Mouse (Mus musculus) regulatory T cell (primary cell): ENCODE data around the gene Sec11a.
"Not testable (repeated sequence)": the region's sequence is repeated elsewhere in the genome, so short reads cannot be mapped to it uniquely, and the experiment has no call there.

Source experiments
- in situ Hi-C: fragments of 300-600 bp; cut with MboI, MseI; formaldehyde crosslinking; loops from one replicate; pipeline ENCODE4 v1.15.1; 2025; ENCODE audit warnings: high pct_unique_total_duplicates

The Sec11a gene

GRCm38 (mm10) chr7:80956891-80957290 lies 9.3 kb upstream of the Sec11a start:
- in situ Hi-C loops: no loop called here

- in situ Hi-C loops: no loop called here
Measured at GRCm38 (mm10) chr7:80954251-80954650, 6.7 kb upstream of the Sec11a start.

GRCm38 (mm10) chr7:80952140-80952539 lies 4.6 kb upstream of the Sec11a start:
- in situ Hi-C loops: no loop called here

- in situ Hi-C loops: no loop called here
Measured at GRCm38 (mm10) chr7:80951461-80951860, 3.9 kb upstream of the Sec11a start.

GRCm38 (mm10) chr7:80939808-80940207 lies 7.8 kb downstream of the Sec11a start:
- in situ Hi-C loops: no loop called here

- in situ Hi-C loops: not testable (repeated sequence)
Measured at GRCm38 (mm10) chr7:80937304-80937666, 10.3 kb downstream of the Sec11a start.

GRCm38 (mm10) chr7:80936617-80937303 lies 10.8 kb downstream of the Sec11a start:
- in situ Hi-C loops: not testable (repeated sequence)

GRCm38 (mm10) chr7:80935834-80936233 lies 11.7 kb downstream of the Sec11a start:
- in situ Hi-C loops: no loop called here

GRCm38 (mm10) chr7:80932777-80933176 lies 14.8 kb downstream of the Sec11a start:
- in situ Hi-C loops: no loop called here

- in situ Hi-C loops: no loop called here
Measured at GRCm38 (mm10) chr7:80931618-80932207, 15.9 kb downstream of the Sec11a start.

- in situ Hi-C loops: no loop called here
Measured at GRCm38 (mm10) chr7:80923165-80923564, 24.4 kb downstream of the Sec11a start.

DNA sequence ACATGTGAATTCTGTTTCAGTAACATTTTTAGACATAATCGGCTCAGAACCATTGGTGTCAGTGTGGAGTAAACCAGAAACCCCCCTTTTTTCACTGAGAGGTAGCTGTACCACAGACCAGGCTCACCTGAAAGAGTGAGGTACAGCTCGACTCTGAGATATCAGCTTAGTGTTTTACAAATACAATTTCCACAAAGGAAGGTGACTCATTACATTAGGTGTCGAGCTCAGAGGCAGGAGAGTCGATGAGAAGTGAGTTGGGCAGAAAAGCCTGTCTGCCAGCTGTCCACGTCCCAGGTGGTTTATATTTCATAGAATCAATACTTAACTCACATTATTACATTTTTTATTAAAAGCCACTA lies 28.0 kb downstream of the Sec11a start:
- in situ Hi-C loops: no loop called here

- in situ Hi-C loops: no loop called here
Measured at GRCm38 (mm10) chr7:80918982-80919646, 28.5 kb downstream of the Sec11a start.

GRCm38 (mm10) chr7:80917916-80918465 lies 29.6 kb downstream of the Sec11a start:
- in situ Hi-C loops: no loop called here

- in situ Hi-C loops: no loop called here
Measured at GRCm38 (mm10) chr7:80912496-80912895, 35.1 kb downstream of the Sec11a start.

DNA sequence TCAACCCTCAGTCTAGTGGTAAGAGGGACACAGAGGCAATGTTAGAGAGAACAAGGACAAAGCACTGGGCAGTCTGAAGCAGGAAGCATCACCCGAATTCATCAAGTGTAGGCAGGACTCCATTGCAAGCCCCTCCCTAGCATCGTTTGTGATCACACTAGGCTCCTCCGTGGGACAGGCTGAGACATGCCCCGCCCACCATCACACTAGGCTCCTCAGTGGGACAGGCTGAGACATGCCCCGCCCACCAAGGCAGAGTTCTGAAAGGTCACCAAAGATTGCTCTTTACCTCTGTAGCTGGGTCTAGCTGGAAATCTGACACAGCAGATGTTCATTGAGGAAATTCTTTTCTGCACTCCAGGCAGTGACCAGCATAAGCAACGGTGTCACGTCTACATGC lies 36.5 kb downstream of the Sec11a start:
- in situ Hi-C loops: no loop called here

- in situ Hi-C loops: no loop called here
Measured at GRCm38 (mm10) chr7:80904921-80905515, 42.6 kb downstream of the Sec11a start, which contains the start of gene Nmb. Nmb (minus strand) TSS chr7:80905076.

- in situ Hi-C loops: no loop called here
Measured at GRCm38 (mm10) chr7:80903625-80904422, 43.8 kb downstream of the Sec11a start.

DNA sequence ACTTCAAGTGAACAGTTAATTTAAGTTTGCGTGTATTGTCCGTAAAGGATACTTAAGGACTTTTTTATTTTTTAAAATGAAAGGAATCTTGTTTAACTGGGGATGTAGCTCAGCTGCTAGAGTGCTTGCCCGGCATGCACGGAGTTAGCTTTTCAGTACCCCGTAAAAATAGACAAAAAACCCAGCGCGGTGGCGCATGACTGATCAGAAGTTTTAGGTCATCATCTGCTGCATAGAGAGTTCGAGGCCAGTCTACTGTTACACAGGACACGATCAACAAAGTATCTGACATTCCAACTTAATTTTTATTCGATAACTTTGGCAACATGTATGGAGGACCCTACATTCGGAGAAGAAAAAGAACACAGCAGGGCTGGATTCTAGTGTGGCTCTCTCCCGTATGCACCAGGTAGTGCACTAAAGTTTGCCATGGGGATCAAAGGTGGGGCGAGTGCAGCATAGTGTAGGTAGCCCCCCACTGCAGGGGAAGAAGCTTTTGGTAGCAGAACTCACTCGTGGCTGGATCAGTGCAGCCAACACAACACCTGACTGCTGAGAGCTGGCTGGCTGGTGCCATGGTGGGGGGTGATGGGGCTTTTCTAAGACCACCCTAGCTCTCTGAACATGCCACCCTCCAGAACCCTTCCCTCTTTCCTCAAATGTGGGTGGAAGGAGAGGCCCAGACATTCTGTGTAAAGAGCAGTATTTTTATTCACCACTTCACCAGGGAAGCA lies 45.9 kb downstream of the Sec11a start:
- in situ Hi-C loops: no loop called here

- in situ Hi-C loops: no loop called here
Measured at GRCm38 (mm10) chr7:80900944-80901501, 46.6 kb downstream of the Sec11a start, which contains the start of gene Wdr73. Wdr73 (minus strand) TSS chr7:80901269.
